19 mouse cellular contexts compared by ENCODE assay signal in the genomic region with DNA sequence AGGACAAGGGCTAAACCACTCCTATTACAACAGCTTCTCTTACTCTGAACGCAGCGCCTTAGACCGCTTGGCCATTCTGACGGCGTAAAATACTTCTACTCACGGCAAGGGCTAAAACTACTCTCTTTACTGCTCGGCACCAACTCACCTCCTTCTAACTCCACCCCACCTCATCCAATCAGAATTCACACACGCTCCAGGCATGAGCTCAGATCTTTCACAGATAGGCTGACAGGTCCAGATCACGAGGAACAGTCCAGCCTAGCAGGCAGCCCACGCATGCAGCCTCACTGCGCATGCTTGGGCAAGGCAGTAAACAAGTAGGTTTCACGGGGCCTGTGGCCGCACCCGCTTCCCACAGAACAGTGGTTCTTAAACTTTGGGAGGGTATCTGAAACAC. TPM values are rescaled to one million over a fixed set of nuclear protein-coding genes. Genes with fewer than 3 reads are reported as not detected.
"Had no signal": no experiment of that assay in that cellular context is flagged by ENCODE, and none has a peak within 500 bp of the region (broad histone marks: within the 10 kb centered on the region; RNA-seq: fewer than 3 reads in every experiment).

No protein-coding gene starts in this region.

- DNase-seq: cerebellum, adult 9-10 months; cerebellum, adult 9-11 months; cerebellum, postnatal 10 days; cerebellum, postnatal 14 days; cerebellum, postnatal 25 days; cerebellum, postnatal 36 days; embryo, embryonic 11 days; forebrain, postnatal 0 days; gastrocnemius, adult 2 months; gastrocnemius, postnatal 10 days; gastrocnemius, postnatal 14 days; gastrocnemius, postnatal 25 days; gastrocnemius, postnatal 36 days; heart, adult 11 months; heart, adult 18-20 months; heart, adult 2 months had no signal

RNA-seq across cellular contexts. Expression of gene Otc, which starts 45.2 kb away (rescaled TPM):
- total RNA-seq: common myeloid progenitor, adult 5-6 weeks; forebrain, postnatal 0 days; gastrocnemius, adult 2 months; gastrocnemius, adult 8-10 months; gastrocnemius, postnatal 14 days; gastrocnemius, postnatal 25 days; gastrocnemius, postnatal 36 days; granulocyte monocyte progenitor cell, adult 5-6 weeks; heart, adult 18-20 months; heart, adult 2 months had no signal
